Mouse (Mus musculus): Measurements from ENCODE around the gene Mpig6b. TPM values are rescaled to one million over a fixed set of nuclear protein-coding genes. Genes with fewer than 3 reads are reported as not detected.
A peak's percentile ranks its signal among the peaks of the same experiment; 100 is the strongest.
"Not testable (repeated sequence)": the region's sequence is repeated elsewhere in the genome, so short reads cannot be mapped to it uniquely, and the experiment has no call there.

Mpig6b gene
- polyA plus RNA-seq, 1 experiment from 2014 or later: 0.48 TPM

GRCm38 (mm10) chr17:35047688-35048087 is 18.3 kb downstream of the Mpig6b start:
- Histone ChIP-seq H3K27me3 (ENCODE audit: control insufficient read depth, insufficient read depth, low read length) (no peaks in the 10 kb centered on the region), H3K4me2 (ENCODE audit: low read depth, low read length) (peak overlapping the region; percentile 100), H3K4me1 (ENCODE audit: control insufficient read depth, insufficient read depth, low read length) (peaks cover 56% of the 10 kb centered on the region), H3K27ac (ENCODE audit: low read length) (peak overlapping the region; percentile 99), H3K9ac (ENCODE audit: low read length) (peak overlapping the region; percentile 28; the same call in 1 of the 2 replicates), H3K4me3 (replicated peaks; ENCODE audit: low read length) (0 out of 2 replicates have a peak overlapping the region, but pooled peaks have one; percentile 3), H3K9me3 (replicated peaks; ENCODE audit: control insufficient read depth, low read length) (no peaks in the 10 kb centered on the region), H3K36me3 (ENCODE audit: control insufficient read depth, insufficient read depth, low read length) (peaks cover under 1% of the 10 kb centered on the region; the same call in 1 of the 2 replicates)
- WGBS: 26% methylated on average over 1 of the region's 1 CpGs
- ATAC-seq (ENCODE audit: insufficient read depth, low FRiP score): no peak

- Histone ChIP-seq H3K4me3 (replicated peaks; ENCODE audit: low read length) (peak within 1 kb of the TSS; percentile 67), H3K4me2 (ENCODE audit: low read depth, low read length) (peak within 1 kb of the TSS; percentile 100), H3K9ac (ENCODE audit: low read length) (peak within 1 kb of the TSS; percentile 95), H3K27ac (ENCODE audit: low read length) (peak within 1 kb of the TSS; percentile 99), H3K9me3 (replicated peaks; ENCODE audit: control insufficient read depth, low read length) (no peaks in the 10 kb centered on the region), H3K4me1 (ENCODE audit: control insufficient read depth, insufficient read depth, low read length) (peaks cover 48% of the 10 kb centered on the region), H3K36me3 (ENCODE audit: control insufficient read depth, insufficient read depth, low read length) (no peaks in the 10 kb centered on the region), H3K27me3 (ENCODE audit: control insufficient read depth, insufficient read depth, low read length) (no peaks in the 10 kb centered on the region)
- WGBS: 2% methylated on average over 33 of the region's 33 CpGs
- peak; percentile 95 for ATAC-seq (ENCODE audit: insufficient read depth, low FRiP score)
These were observed 19.1 kb downstream of the Mpig6b start, which contains the start of gene Msh5 for GRCm38 (mm10) chr17:35046681-35047455. Msh5 (minus strand) TSS chr17:35046745.

- no peaks in the 10 kb centered on the region for H3K9me3 ChIP-seq (replicated peaks; ENCODE audit: control insufficient read depth, low read length)
- no peak for ATAC-seq (ENCODE audit: insufficient read depth, low FRiP score)
- H3K4me3 ChIP-seq (replicated peaks; ENCODE audit: low read length): peak overlapping the region; percentile 67
- H3K27ac ChIP-seq (ENCODE audit: low read length): peak overlapping the region; percentile 99
- peaks cover 48% of the 10 kb centered on the region for H3K4me1 ChIP-seq (ENCODE audit: control insufficient read depth, insufficient read depth, low read length)
- 3% methylated on average over 48 of the region's 48 CpGs for WGBS
- H3K27me3 ChIP-seq (ENCODE audit: control insufficient read depth, insufficient read depth, low read length): no peaks in the 10 kb centered on the region
- H3K9ac ChIP-seq (ENCODE audit: low read length): peak overlapping the region; percentile 95
- no peaks in the 10 kb centered on the region for H3K36me3 ChIP-seq (ENCODE audit: control insufficient read depth, insufficient read depth, low read length)
- peak overlapping the region; percentile 100 for H3K4me2 ChIP-seq (ENCODE audit: low read depth, low read length)
These were observed 19.9 kb downstream of the Mpig6b start for GRCm38 (mm10) chr17:35045807-35046680.

GRCm38 (mm10) chr17:35044904-35045806 is 20.8 kb downstream of the Mpig6b start:
- 69% methylated on average over 7 of the region's 7 CpGs for WGBS
- no peak for ATAC-seq (ENCODE audit: insufficient read depth, low FRiP score)
- peak overlapping the region; percentile 67 for H3K4me3 ChIP-seq (replicated peaks; ENCODE audit: low read length)

GRCm38 (mm10) chr17:35043794-35044193 is 22.2 kb downstream of the Mpig6b start:
- Histone ChIP-seq H3K27me3 (ENCODE audit: control insufficient read depth, insufficient read depth, low read length) (no peaks in the 10 kb centered on the region), H3K9ac (ENCODE audit: low read length) (no peak overlapping the region), H3K4me3 (replicated peaks; ENCODE audit: low read length) (no peak overlapping the region), H3K36me3 (ENCODE audit: control insufficient read depth, insufficient read depth, low read length) (no peaks in the 10 kb centered on the region), H3K9me3 (replicated peaks; ENCODE audit: control insufficient read depth, low read length) (no peaks in the 10 kb centered on the region), H3K4me1 (ENCODE audit: control insufficient read depth, insufficient read depth, low read length) (peaks cover 38% of the 10 kb centered on the region), H3K27ac (ENCODE audit: low read length) (peak overlapping the region; percentile 99), H3K4me2 (ENCODE audit: low read depth, low read length) (no peak overlapping the region)
- WGBS: 65% methylated on average over 4 of the region's 4 CpGs
- no peak for ATAC-seq (ENCODE audit: insufficient read depth, low FRiP score)

More at GRCm38 (mm10) chr17:35044904-35045806, 20.8 kb downstream of the Mpig6b start:
- Histone ChIP-seq H3K9ac (ENCODE audit: low read length) (peak overlapping the region; percentile 95), H3K4me1 (ENCODE audit: control insufficient read depth, insufficient read depth, low read length) (peaks cover 48% of the 10 kb centered on the region), H3K4me2 (ENCODE audit: low read depth, low read length) (peak overlapping the region; percentile 100), H3K27me3 (ENCODE audit: control insufficient read depth, insufficient read depth, low read length) (no peaks in the 10 kb centered on the region), H3K9me3 (replicated peaks; ENCODE audit: control insufficient read depth, low read length) (no peaks in the 10 kb centered on the region), H3K36me3 (ENCODE audit: control insufficient read depth, insufficient read depth, low read length) (no peaks in the 10 kb centered on the region), H3K27ac (ENCODE audit: low read length) (peak overlapping the region; percentile 99)

- Histone ChIP-seq H3K9ac (ENCODE audit: low read length) (no peak overlapping the region), H3K4me3 (replicated peaks; ENCODE audit: low read length) (no peak overlapping the region), H3K27ac (ENCODE audit: low read length) (no peak overlapping the region), H3K4me2 (ENCODE audit: low read depth, low read length) (no peak overlapping the region), H3K9me3 (replicated peaks; ENCODE audit: control insufficient read depth, low read length) (no peaks in the 10 kb centered on the region), H3K27me3 (ENCODE audit: control insufficient read depth, insufficient read depth, low read length) (no peaks in the 10 kb centered on the region), H3K36me3 (ENCODE audit: control insufficient read depth, insufficient read depth, low read length) (no peaks in the 10 kb centered on the region), H3K4me1 (ENCODE audit: control insufficient read depth, insufficient read depth, low read length) (peaks cover 6% of the 10 kb centered on the region; the same call in 1 of the 2 replicates)
- no peak for ATAC-seq (ENCODE audit: insufficient read depth, low FRiP score)
- WGBS: 83% methylated on average over 11 of the region's 11 CpGs
These were observed 26.7 kb downstream of the Mpig6b start for GRCm38 (mm10) chr17:35039121-35039873.

- H3K27me3 ChIP-seq (ENCODE audit: control insufficient read depth, insufficient read depth, low read length): no peaks in the 10 kb centered on the region
- H3K9me3 ChIP-seq (replicated peaks; ENCODE audit: control insufficient read depth, low read length): no peaks in the 10 kb centered on the region
- H3K4me1 ChIP-seq (ENCODE audit: control insufficient read depth, insufficient read depth, low read length): 0 out of 2 replicates have a peak, but pooled peaks cover under 1% of the 10 kb centered on the region
- H3K9ac ChIP-seq (ENCODE audit: low read length): no peak overlapping the region
- H3K27ac ChIP-seq (ENCODE audit: low read length): no peak overlapping the region
- no peak overlapping the region for H3K4me3 ChIP-seq (replicated peaks; ENCODE audit: low read length)
- 60% methylated on average over 6 of the region's 6 CpGs for WGBS
- no peak for ATAC-seq (ENCODE audit: insufficient read depth, low FRiP score)
- no peak overlapping the region for H3K4me2 ChIP-seq (ENCODE audit: low read depth, low read length)
- H3K36me3 ChIP-seq (ENCODE audit: control insufficient read depth, insufficient read depth, low read length): no peaks in the 10 kb centered on the region
These were observed 31.1 kb downstream of the Mpig6b start for GRCm38 (mm10) chr17:35034896-35035295.

GRCm38 (mm10) chr17:35033703-35034102 is 32.3 kb downstream of the Mpig6b start:
- ATAC-seq (ENCODE audit: insufficient read depth, low FRiP score); H3K27ac ChIP-seq (ENCODE audit: low read length); H3K4me3 ChIP-seq (replicated peaks; ENCODE audit: low read length); H3K9me3 ChIP-seq (replicated peaks; ENCODE audit: control insufficient read depth, low read length); H3K27me3 ChIP-seq (ENCODE audit: control insufficient read depth, insufficient read depth, low read length); H3K36me3 ChIP-seq (ENCODE audit: control insufficient read depth, insufficient read depth, low read length); H3K4me2 ChIP-seq (ENCODE audit: low read depth, low read length); H3K9ac ChIP-seq (ENCODE audit: low read length); H3K4me1 ChIP-seq (ENCODE audit: control insufficient read depth, insufficient read depth, low read length): not testable (repeated sequence)
- 56% methylated on average over 1 of the region's 1 CpGs for WGBS

All from stomach, embryonic 16.5 days (tissue).